Mouse (Mus musculus) limb, embryonic 10.5 days (tissue): ENCODE measurements at regions not wholly inside any gene's neighbourhood (a gene's known extent, or its start where the extent isn't known, plus 50 kb on each side); places are given as distances from the start of the nearest gene placed in this dataset.
"Not testable (repeated sequence)": the region's sequence is repeated elsewhere in the genome, so short reads cannot be mapped to it uniquely, and the experiment has no call there.

ENCODE experiments used
- DNase-seq: peaks from one replicate; pipeline ENCODE4 v3.0.0-alpha.2; 2017; ENCODE audit warnings: low spot score
- H3K27ac ChIP-seq: fragments of 300-500 bp; sonication (generic); 2 replicates; pipeline ENCODE4 v1.5.1; 2016; ENCODE audit warnings: mild to moderate bottlenecking
- H3K27me3 ChIP-seq: fragments of 300-500 bp; sonication (generic); 2 replicates; pipeline ENCODE4 v1.6.1; 2016; ENCODE audit warnings: low read depth, mild to moderate bottlenecking; ENCODE audit not compliant: poor library complexity, severe bottlenecking
- H3K36me3 ChIP-seq: fragments of 300-500 bp; sonication (generic); 2 replicates; pipeline ENCODE4 v1.6.1; 2016; ENCODE audit warnings: mild to moderate bottlenecking, moderate library complexity
- H3K4me1 ChIP-seq: fragments of 300-500 bp; sonication (generic); 2 replicates; pipeline ENCODE4 v1.6.1; 2016
- H3K4me3 ChIP-seq: fragments of 300-500 bp; sonication (generic); 2 replicates; pipeline ENCODE4 v1.5.1; 2016; ENCODE audit warnings: mild to moderate bottlenecking, moderate library complexity
- H3K9me3 ChIP-seq: fragments of 300-500 bp; sonication (generic); replicated peaks from 2 replicates; pipeline ENCODE4 v1.6.1; 2016; ENCODE audit warnings: mild to moderate bottlenecking
- WGBS: fragments of 180-500 bp; shearing (Covaris S2); methylation state at CpG from one replicate; pipeline ENCODE4 v1.1.7; 2016; 5-methylcytosine and 5-hydroxymethylcytosine counted together

- Histone ChIP-seq H3K27me3 (no peaks in the 10 kb centered on the region), H3K4me3 (no peak overlapping the region), H3K4me1 (no peaks in the 10 kb centered on the region), H3K27ac (no peak overlapping the region), H3K36me3 (no peaks in the 10 kb centered on the region), H3K9me3 (no peaks in the 10 kb centered on the region)
- WGBS = 85% methylated on average over 4 of the region's 4 CpGs
- DNase-seq = no peak
These were observed 104.0 kb downstream of the Rps12 start for GRCm38 (mm10) chr10:23683078-23683477.

GRCm38 (mm10) chr10:23675911-23676310 lies 111.2 kb downstream of the Rps12 start:
- peak overlapping the region; percentile 56 for H3K27ac ChIP-seq
- DNase-seq = no peak
- no peaks in the 10 kb centered on the region for H3K27me3 ChIP-seq
- H3K4me1 ChIP-seq = peaks cover 41% of the 10 kb centered on the region
- H3K9me3 ChIP-seq = no peaks in the 10 kb centered on the region
- no peak overlapping the region for H3K4me3 ChIP-seq
- WGBS = 73% methylated on average over 6 of the region's 6 CpGs
- H3K36me3 ChIP-seq = no peaks in the 10 kb centered on the region

GRCm38 (mm10) chr10:23674633-23675515 lies 112.2 kb downstream of the Rps12 start:
- Histone ChIP-seq H3K36me3 (no peaks in the 10 kb centered on the region), H3K4me1 (peaks cover 41% of the 10 kb centered on the region), H3K27ac (peak overlapping the region; percentile 51), H3K9me3 (no peaks in the 10 kb centered on the region), H3K4me3 (no peak overlapping the region), H3K27me3 (no peaks in the 10 kb centered on the region)
- 80% methylated on average over 16 of the region's 16 CpGs for WGBS
- no peak for DNase-seq

- Histone ChIP-seq H3K4me1 (peaks cover 41% of the 10 kb centered on the region), H3K9me3 (no peaks in the 10 kb centered on the region), H3K36me3 (no peaks in the 10 kb centered on the region), H3K27me3 (no peaks in the 10 kb centered on the region), H3K4me3 (no peak overlapping the region), H3K27ac (no peak overlapping the region)
- 41% methylated on average over 4 of the region's 4 CpGs for WGBS
- DNase-seq = no peak
These were observed 114.8 kb downstream of the Rps12 start for GRCm38 (mm10) chr10:23672296-23672695.

DNA sequence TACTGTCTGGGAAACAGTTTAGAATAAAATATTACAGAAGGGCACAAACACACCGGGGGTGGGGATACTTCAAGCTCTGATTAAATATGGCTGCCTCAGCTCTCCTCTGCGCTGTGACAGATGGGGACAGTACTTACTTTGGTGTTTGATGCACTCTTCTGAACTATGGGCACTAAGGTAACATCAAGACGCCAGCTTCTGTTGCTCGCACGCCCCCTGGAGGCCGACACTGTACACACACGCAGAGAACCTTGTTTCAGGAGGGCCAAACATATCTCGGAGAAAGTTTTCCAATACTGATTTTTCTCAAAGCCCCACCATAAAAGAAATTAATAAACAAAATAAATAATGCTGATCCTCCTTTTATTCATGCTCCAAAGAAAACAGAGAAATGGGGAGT lies 115.6 kb downstream of the Rps12 start:
- DNase-seq = peak; percentile 68
- Histone ChIP-seq H3K9me3 (no peaks in the 10 kb centered on the region), H3K27me3 (no peaks in the 10 kb centered on the region), H3K36me3 (no peaks in the 10 kb centered on the region), H3K27ac (no peak overlapping the region), H3K4me1 (peaks cover 37% of the 10 kb centered on the region), H3K4me3 (no peak overlapping the region)
- 28% methylated on average over 8 of the region's 8 CpGs for WGBS

DNA sequence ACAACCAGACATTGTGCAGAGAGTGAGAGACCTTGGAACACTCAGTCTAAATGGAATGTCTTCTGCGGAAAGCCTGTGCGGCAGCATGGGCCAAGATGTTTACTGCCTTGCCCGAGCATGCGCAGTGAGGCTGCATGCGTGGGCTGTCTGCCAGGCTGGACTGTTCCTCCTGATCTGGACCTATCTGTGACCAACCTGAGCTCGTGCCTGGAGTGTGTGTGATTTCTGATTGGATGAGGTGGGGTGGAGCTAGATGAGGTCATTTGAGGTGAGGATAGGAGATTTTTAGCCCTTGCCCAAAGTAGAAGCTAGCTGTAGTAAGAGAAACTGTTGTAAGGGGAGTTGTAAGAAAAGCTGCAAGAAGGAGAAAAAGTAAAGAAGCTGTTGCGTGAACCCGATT lies 121.2 kb downstream of the Rps12 start:
- H3K4me1 ChIP-seq, DNase-seq, H3K36me3 ChIP-seq, H3K4me3 ChIP-seq, H3K9me3 ChIP-seq, H3K27me3 ChIP-seq: not testable (repeated sequence)
- H3K27ac ChIP-seq = 0 out of 2 replicates have a peak overlapping the region, but pooled peaks have one; percentile 30
- 92% methylated on average over 8 of the region's 8 CpGs for WGBS

DNA sequence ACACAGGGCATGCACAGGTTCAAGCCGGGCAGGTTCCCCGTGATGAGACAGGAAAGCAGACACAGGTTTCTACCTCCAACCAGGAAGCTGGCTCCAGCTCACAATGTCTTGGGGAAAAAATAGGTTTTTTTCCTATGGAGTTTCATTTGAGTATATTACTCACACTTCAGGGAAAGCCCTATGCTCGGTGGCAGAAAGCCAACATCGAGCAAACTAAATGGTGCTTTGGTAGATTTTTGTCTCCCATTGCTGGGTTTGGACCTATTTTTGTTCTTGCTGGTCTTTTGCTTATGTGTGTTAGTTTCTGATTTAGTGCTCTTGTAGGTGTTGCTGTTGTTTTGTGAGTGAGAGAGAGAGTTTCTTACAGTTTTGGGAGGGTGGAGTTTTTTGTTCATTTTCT lies 160.9 kb downstream of the Rps12 start:
- Histone ChIP-seq H3K27me3 (no peaks in the 10 kb centered on the region), H3K36me3 (no peaks in the 10 kb centered on the region), H3K9me3 (no peaks in the 10 kb centered on the region), H3K4me3 (no peak overlapping the region), H3K27ac (no peak overlapping the region), H3K4me1 (no peaks in the 10 kb centered on the region)
- 93% methylated on average over 4 of the region's 4 CpGs for WGBS
- no peak for DNase-seq

DNA sequence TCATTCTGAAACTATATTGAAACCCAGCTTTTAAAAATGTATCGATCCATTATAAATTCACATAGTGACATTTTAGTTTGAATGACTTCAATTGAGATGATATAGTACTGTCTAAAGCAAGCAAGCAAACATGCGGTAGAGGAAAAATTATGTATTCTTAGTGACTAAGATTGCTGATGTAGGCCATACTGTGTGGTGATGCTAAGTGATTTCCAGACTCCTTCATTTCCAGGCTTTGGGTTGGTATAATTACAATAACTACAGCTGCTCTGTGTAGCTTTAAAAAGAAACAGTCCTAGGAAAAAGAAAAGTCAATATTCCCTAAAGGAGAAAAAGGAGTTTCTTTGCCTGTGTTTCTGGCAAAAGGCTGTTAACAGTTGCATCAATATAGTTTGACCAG lies 175.0 kb downstream of the Rps12 start:
- Histone ChIP-seq H3K4me3 (no peak overlapping the region), H3K9me3 (no peaks in the 10 kb centered on the region), H3K36me3 (no peaks in the 10 kb centered on the region), H3K27me3 (no peaks in the 10 kb centered on the region), H3K4me1 (peaks cover 25% of the 10 kb centered on the region), H3K27ac (no peak overlapping the region)
- WGBS = 91% methylated on average over 2 of the region's 2 CpGs
- no peak for DNase-seq

DNA sequence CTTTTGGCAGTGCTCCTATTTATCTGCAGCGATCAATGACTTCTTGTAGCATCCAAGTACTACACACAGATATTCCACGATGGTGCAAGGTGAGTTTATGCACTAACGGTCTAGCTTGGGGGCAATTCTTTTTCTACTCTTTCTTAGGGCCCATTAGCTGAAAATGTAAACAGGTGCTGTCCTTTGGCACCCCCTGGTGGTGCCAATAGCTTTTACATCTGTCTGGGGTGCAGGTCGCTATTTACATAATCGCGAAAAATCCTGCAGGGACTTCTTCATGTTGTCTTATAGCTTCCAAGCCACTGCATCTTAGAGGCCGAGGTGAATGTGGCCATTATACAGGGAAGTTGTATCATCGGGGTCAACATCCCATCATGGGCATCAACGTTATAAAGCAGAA lies 175.9 kb downstream of the Rps12 start:
- 43% methylated on average over 9 of the region's 9 CpGs for WGBS
- no peak overlapping the region for H3K4me3 ChIP-seq
- H3K9me3 ChIP-seq = no peaks in the 10 kb centered on the region
- no peaks in the 10 kb centered on the region for H3K36me3 ChIP-seq
- H3K4me1 ChIP-seq = peaks cover 25% of the 10 kb centered on the region
- H3K27me3 ChIP-seq = no peaks in the 10 kb centered on the region
- no peak overlapping the region; the same call in 1 of the 2 replicates for H3K27ac ChIP-seq
- peak; percentile 78 for DNase-seq

DNA sequence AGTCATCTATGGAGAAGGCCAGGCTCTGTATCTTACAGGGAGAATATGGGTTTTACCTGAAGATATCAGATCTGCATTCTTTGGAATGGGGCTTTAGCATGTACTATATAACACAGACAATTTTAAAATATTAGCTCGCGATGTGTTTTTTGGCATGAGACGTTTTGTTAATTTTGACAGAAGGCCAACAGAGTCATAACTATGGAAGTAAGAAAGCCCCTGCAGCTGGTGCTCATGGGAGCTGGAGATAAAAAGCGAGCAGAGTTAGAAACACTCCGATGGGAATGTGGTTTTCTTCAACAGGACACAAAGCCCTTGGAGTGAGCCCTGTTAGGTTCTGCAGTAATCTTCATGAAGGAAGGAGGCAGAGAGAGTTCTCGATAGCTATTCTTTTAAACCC lies 176.6 kb downstream of the Rps12 start:
- Histone ChIP-seq H3K36me3 (no peaks in the 10 kb centered on the region), H3K27me3 (no peaks in the 10 kb centered on the region), H3K4me1 (peaks cover 25% of the 10 kb centered on the region), H3K4me3 (no peak overlapping the region), H3K27ac (no peak overlapping the region; the same call in 1 of the 2 replicates), H3K9me3 (no peaks in the 10 kb centered on the region)
- WGBS = 91% methylated on average over 6 of the region's 6 CpGs
- no peak for DNase-seq

DNA sequence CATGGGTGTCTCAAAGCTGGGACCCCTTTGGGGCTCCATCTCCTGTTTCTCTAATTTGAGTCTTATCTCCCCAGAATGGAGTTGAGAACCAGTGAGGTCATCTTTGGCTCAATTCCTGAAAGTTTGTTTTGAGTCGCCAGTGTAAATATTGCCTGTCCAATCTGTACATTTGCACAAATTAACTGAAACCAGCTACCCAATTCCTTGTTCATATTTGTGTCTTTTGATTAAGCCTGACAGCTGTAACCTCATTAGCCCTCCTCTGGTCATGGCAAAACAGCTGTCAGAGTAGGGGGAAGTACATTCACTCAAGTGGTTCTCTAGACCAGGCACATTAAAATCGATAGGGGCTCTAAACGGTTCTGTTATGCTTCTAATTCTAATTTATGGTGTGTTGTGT lies 177.0 kb downstream of the Rps12 start:
- no peaks in the 10 kb centered on the region for H3K36me3 ChIP-seq
- 58% methylated on average over 3 of the region's 3 CpGs for WGBS
- H3K27ac ChIP-seq = no peak overlapping the region
- H3K4me3 ChIP-seq = no peak overlapping the region
- no peaks in the 10 kb centered on the region for H3K27me3 ChIP-seq
- DNase-seq = no peak
- peaks cover 25% of the 10 kb centered on the region for H3K4me1 ChIP-seq
- no peaks in the 10 kb centered on the region for H3K9me3 ChIP-seq

GRCm38 (mm10) chr10:23609270-23609914 lies 177.7 kb downstream of the Rps12 start:
- H3K9me3 ChIP-seq = no peaks in the 10 kb centered on the region
- H3K4me3 ChIP-seq = no peak overlapping the region
- no peak overlapping the region for H3K27ac ChIP-seq
- WGBS = 89% methylated on average over 18 of the region's 18 CpGs
- peaks cover 25% of the 10 kb centered on the region for H3K4me1 ChIP-seq
- no peak for DNase-seq
- H3K36me3 ChIP-seq = no peaks in the 10 kb centered on the region
- H3K27me3 ChIP-seq = no peaks in the 10 kb centered on the region

DNA sequence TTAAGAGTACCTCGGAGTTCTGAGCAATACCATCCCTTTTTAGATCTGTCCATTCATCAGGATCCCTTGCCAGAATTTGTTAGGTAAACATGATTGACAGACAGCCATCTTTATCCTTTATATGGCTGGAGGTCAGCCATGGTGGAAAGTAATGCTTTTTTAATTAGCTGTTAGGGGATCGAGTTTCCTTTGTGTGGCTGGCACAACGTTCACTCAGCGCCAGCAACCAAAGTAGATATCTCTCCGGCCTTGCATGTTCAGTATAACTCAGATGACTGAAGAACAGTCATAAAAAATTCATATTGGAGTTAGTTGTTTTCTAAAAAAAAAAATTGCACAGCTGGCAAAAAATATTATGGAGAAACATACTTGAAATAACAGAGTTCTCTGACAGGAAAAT lies 186.4 kb downstream of the Rps12 start:
- no peaks in the 10 kb centered on the region for H3K9me3 ChIP-seq
- H3K4me1 ChIP-seq = peaks cover 25% of the 10 kb centered on the region
- no peaks in the 10 kb centered on the region for H3K27me3 ChIP-seq
- no peaks in the 10 kb centered on the region for H3K36me3 ChIP-seq
- no peak overlapping the region for H3K27ac ChIP-seq
- no peak for DNase-seq
- WGBS = 29% methylated on average over 5 of the region's 5 CpGs
- no peak overlapping the region for H3K4me3 ChIP-seq
